Mouse (Mus musculus) erythroblast, embryonic 14.5 days (primary cell): Measurements from ENCODE around the gene Plagl1.

Experiments
- GATA1 ChIP-seq: IDR thresholded peaks from 2 replicates; pipeline ENCODE4 v1.6.1; 2012; ENCODE audit warnings: low read length, inconsistent platforms, mixed read lengths
- TAL1 ChIP-seq: IDR thresholded peaks from 3 replicates; pipeline ENCODE4 v1.6.1; 2012; ENCODE audit warnings: low read length, inconsistent platforms, mixed read lengths

DNA sequence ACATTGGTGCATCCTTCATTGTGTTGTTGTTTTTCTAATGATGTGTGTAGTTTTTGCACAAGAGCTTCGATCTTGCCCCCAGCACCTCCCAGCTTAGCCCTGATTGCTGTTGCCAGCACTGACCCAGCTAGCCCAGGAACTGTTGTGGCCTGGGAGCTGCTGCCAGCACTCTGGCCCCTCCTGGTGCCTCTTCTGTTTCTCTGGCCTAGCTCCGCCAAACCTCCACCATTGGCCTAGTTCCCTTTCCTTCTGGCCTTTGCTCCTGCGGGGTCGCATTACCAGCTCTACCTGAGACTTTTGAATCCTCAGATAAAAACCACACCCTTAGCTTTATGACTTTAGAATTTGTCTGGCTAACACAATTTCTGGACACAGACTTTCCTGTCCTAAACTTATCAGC, 38.2 kb upstream of the Plagl1 start:
- TF ChIP-seq GATA1 (no peak), TAL1 (no peak)
